Mouse (Mus musculus) gastrocnemius, postnatal 14 days (tissue): Measurements from ENCODE around the gene Zfp60. TPM values are rescaled to one million over a fixed set of nuclear protein-coding genes. Genes with fewer than 3 reads are reported as not detected.
"Not testable (repeated sequence)": the region's sequence is repeated elsewhere in the genome, so short reads cannot be mapped to it uniquely, and the experiment has no call there.

ENCODE experiments used
- DNase-seq: peaks from one replicate; pipeline ENCODE4 v3.0.0; 2021; ENCODE audit warnings: mixed read lengths
- intact Hi-C: fragments of 180-260 bp; cut with DNase I; formaldehyde crosslinking; loops from one replicate; pipeline ENCODE4 v1.15.1; 2025; ENCODE audit warnings: low total_unique reads
- total RNA-seq, 2 experiments: library from RNA; stranded (reverse); gene quantifications; 2 replicates each; pipeline ENCODE4 v1.2.3; 2021

Zfp60 gene
- total RNA-seq, 2 experiments from 2014 or later, result 5.6 to 6.2 TPM

GRCm38 (mm10) chr7:27765176-27765886 is 34.1 kb downstream of the Zfp60 start:
- no peak for DNase-seq
- intact Hi-C loops, result no loop called here

GRCm38 (mm10) chr7:27789306-27789705 is 58.1 kb downstream of the Zfp60 start:
- peak; percentile 10 for DNase-seq

GRCm38 (mm10) chr7:27793865-27794264 is 62.7 kb downstream of the Zfp60 start:
- intact Hi-C loops, result not testable (repeated sequence)

More at GRCm38 (mm10) chr7:27789306-27789705, 58.1 kb downstream of the Zfp60 start:
- intact Hi-C loops, result no loop called here

GRCm38 (mm10) chr7:27794566-27794965 is 63.4 kb downstream of the Zfp60 start:
- intact Hi-C loops, result no loop called here
- no peak for DNase-seq

More at GRCm38 (mm10) chr7:27793865-27794264, 62.7 kb downstream of the Zfp60 start:
- not testable (repeated sequence) for DNase-seq

GRCm38 (mm10) chr7:27797906-27798811 is 67.0 kb downstream of the Zfp60 start:
- intact Hi-C loops, result no loop called here
- no peak for DNase-seq

- intact Hi-C loops, result no loop called here
- no peak for DNase-seq
These were observed 69.9 kb downstream of the Zfp60 start for GRCm38 (mm10) chr7:27801137-27801536.

- intact Hi-C loops, result no loop called here
- DNase-seq, result no peak
These were observed 71.8 kb downstream of the Zfp60 start for GRCm38 (mm10) chr7:27802986-27803385.

Other genes starting within 250 kb of the Zfp60 start
- 10 to 100 TPM in 1 of 2 experiments, 1 to 10 TPM in 1; 8.7 to 10.1 TPM for gene Sertad1, start 244.5 kb upstream of the Zfp60 start, total RNA-seq
- gene Prx, start 232.1 kb upstream of the Zfp60 start, total RNA-seq, result 10 to 100 TPM; 11.2 to 48.8 TPM
- under 1 TPM; 0.16 to 0.22 TPM for gene Hipk4, start 208.1 kb upstream of the Zfp60 start, total RNA-seq
- 10 to 100 TPM; 23.1 to 27.8 TPM for gene Pld3, start 178.2 kb upstream of the Zfp60 start, total RNA-seq
- 100 to 1,000 TPM; 103 to 114 TPM for gene 2310022A10Rik, start 178.2 kb upstream of the Zfp60 start, total RNA-seq
- 100 to 1,000 TPM; 109 to 114 TPM for gene Akt2, start 139.8 kb upstream of the Zfp60 start, total RNA-seq
- gene Ttc9b, start 77.5 kb upstream of the Zfp60 start, total RNA-seq, result not detected
- gene Map3k10, start 56.8 kb upstream of the Zfp60 start, total RNA-seq, result 10 to 100 TPM; 15.9 to 16.6 TPM
- gene Zfp607b, start 42.0 kb upstream of the Zfp60 start, total RNA-seq, result 1 to 10 TPM in 1 of 2 experiments, under 1 TPM in 1; 0.84 to 1.2 TPM
- 1 to 10 TPM; 3.0 TPM for gene Zfp626, start 75.8 kb downstream of the Zfp60 start, total RNA-seq
- 1 to 10 TPM; 1.5 to 1.8 TPM for gene Zfp59, start 107.2 kb downstream of the Zfp60 start, total RNA-seq
- gene Zfp607a, start 126.1 kb downstream of the Zfp60 start, total RNA-seq, result 1 to 10 TPM; 1.7 to 2.0 TPM
- 1 to 10 TPM; 3.3 to 3.8 TPM for gene Zfp974, start 198.1 kb downstream of the Zfp60 start, total RNA-seq
- gene Zfp780b, start 247.8 kb downstream of the Zfp60 start, total RNA-seq, result 1 to 10 TPM; 5.8 to 6.1 TPM